Mouse (Mus musculus) forebrain, postnatal 0 days (tissue): Measurements from ENCODE around the gene Mybpc3. TPM values are rescaled to one million over a fixed set of nuclear protein-coding genes. Genes with fewer than 3 reads are reported as not detected.

Experiments
- ATAC-seq: fragments of 200-750 bp; cut with Nextera tagmentation; 2 replicates; pipeline ENCODE4 v1.8.0; 2017; ENCODE audit warnings: mild to moderate bottlenecking, moderate library complexity
- DNase-seq: peaks from one replicate; pipeline ENCODE4 v3.0.0-alpha.2; 2015
- H3K27ac ChIP-seq: fragments of 300-500 bp; sonication (generic); 2 replicates; pipeline ENCODE4 v1.5.1; 2014; ENCODE audit warnings: low read depth, mild to moderate bottlenecking, antibody characterized with exemption, low read length, moderate library complexity, mixed read lengths
- H3K27me3 ChIP-seq: fragments of 300-500 bp; sonication (generic); 2 replicates; pipeline ENCODE4 v1.6.1; 2014; ENCODE audit warnings: mild to moderate bottlenecking, low read length, mixed read lengths; ENCODE audit not compliant: insufficient read depth
- H3K36me3 ChIP-seq: fragments of 300-500 bp; sonication (generic); 2 replicates; pipeline ENCODE4 v1.6.1; 2014; ENCODE audit warnings: mild to moderate bottlenecking, moderate library complexity; ENCODE audit not compliant: insufficient read depth
- H3K4me1 ChIP-seq: fragments of 300-500 bp; sonication (generic); 2 replicates; pipeline ENCODE4 v1.6.1; 2014; ENCODE audit warnings: antibody characterized with exemption; ENCODE audit not compliant: insufficient read depth
- H3K4me2 ChIP-seq: fragments of 300-500 bp; sonication (generic); 2 replicates; pipeline ENCODE4 v1.6.1; 2014; ENCODE audit warnings: low read depth, mild to moderate bottlenecking, moderate library complexity
- H3K4me3 ChIP-seq: fragments of 300-500 bp; sonication (generic); 2 replicates; pipeline ENCODE4 v1.5.1; 2014; ENCODE audit warnings: low read depth, low read length, mixed read lengths
- H3K9ac ChIP-seq: fragments of 300-500 bp; sonication (generic); 2 replicates; pipeline ENCODE4 v1.6.1; 2014; ENCODE audit warnings: mild to moderate bottlenecking
- H3K9me3 ChIP-seq: fragments of 300-500 bp; sonication (generic); 2 replicates; pipeline ENCODE4 v1.6.1; 2016; ENCODE audit warnings: low read length
- CTCF ChIP-seq: sonication (generic); IDR thresholded peaks from 2 replicates; pipeline ENCODE4 v1.5.1; 2016; ENCODE audit warnings: antibody characterized with exemption, control low read depth, low read depth
- WGBS: fragments of 180-500 bp; shearing (Covaris S2); extraction: QIAGEN DNeasy Blood & Tissue Kit; methylation state at CpG from one replicate; pipeline ENCODE4 v1.1.7; 2014; 5-methylcytosine and 5-hydroxymethylcytosine counted together
- polyA plus RNA-seq: library from polyadenylated mRNA; unstranded; fragments of >200 nt; fragmentation: Nextera tagmentation; extraction: Ambion mirVana; gene quantifications from 2 replicates; pipeline ENCODE4 v1.2.1, GENCODE M21; 2015
- total RNA-seq: library from RNA; depleted of rRNA; stranded (reverse); fragments of >200 nt; gene quantifications from 2 replicates; pipeline ENCODE4 v1.2.3, GENCODE M21; 2014

Gene Mybpc3
- total and polyA plus RNA-seq, 2 experiments from 2014 or later, result 0.04 to 0.38 TPM

DNA sequence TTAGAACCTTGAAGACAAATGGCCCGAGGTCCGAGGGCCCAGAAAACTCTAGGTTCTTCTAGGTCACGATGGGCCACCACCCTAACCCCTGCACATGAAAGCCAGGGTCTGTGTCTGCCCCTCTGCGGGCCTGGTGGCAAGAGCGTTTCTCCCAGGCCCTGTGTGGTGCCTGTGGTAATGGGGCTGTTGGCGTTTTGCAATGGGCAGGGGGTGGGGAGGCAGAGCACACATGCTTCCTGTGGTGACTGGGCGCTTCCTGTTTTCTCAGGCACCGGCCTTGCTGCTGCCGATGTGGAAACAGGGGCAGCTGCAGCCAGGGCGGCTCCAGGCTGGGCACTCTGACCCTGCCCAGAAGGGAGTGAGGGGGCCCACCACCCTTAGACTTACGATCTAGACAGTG is 35.1 kb upstream of the Mybpc3 start:
- no peak for TF ChIP-seq CTCF
- H3K9me3 ChIP-seq, result no peaks in the 10 kb centered on the region
- H3K27ac ChIP-seq, result no peak overlapping the region; the same call in 1 of the 2 replicates
- no peaks in the 10 kb centered on the region for H3K36me3 ChIP-seq
- DNase-seq (no peak), ATAC-seq (no peak)
- H3K4me1 ChIP-seq, result 0 out of 2 replicates have a peak, but pooled peaks cover 8% of the 10 kb centered on the region
- no peak overlapping the region for H3K9ac ChIP-seq
- no peaks in the 10 kb centered on the region for H3K27me3 ChIP-seq
- no peak overlapping the region for H3K4me3 ChIP-seq
- no peak overlapping the region for H3K4me2 ChIP-seq
- 81% methylated on average over 11 of the region's 11 CpGs for WGBS

DNA sequence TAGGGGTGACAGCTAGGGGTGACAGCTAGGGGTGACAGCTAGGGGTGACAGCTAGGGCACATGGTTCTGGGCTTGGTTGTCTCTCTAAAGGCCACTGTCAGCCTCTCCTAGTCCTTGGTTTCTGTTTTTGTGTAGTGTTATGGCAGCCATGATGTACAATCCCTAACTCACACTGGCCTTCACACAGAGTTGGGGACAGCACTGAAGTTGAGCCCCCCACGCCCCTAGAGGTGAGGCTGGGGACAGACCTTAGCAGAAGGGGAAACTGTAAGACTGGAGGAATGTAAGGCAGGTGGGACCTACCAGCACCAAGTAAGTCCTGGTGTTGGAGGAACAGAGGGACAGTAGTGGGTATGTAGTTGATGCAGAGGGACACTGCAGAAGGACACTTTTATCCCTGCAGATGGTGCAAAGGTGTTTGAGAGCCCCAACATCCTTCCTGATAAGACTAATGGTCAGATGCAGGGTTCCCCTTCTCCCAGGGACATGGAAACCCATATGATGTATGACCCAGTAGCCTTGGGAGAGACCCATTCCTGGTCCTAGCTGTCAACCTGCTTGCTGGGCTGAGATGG is 34.5 kb upstream of the Mybpc3 start:
- H3K27me3 ChIP-seq, result no peaks in the 10 kb centered on the region
- H3K4me2 ChIP-seq, result no peak overlapping the region
- no peak overlapping the region for H3K9ac ChIP-seq
- WGBS, result 56% methylated on average over 1 of the region's 1 CpGs
- no peak for TF ChIP-seq CTCF
- no peaks in the 10 kb centered on the region for H3K9me3 ChIP-seq
- no peak overlapping the region for H3K4me3 ChIP-seq
- no peaks in the 10 kb centered on the region for H3K36me3 ChIP-seq
- no peak overlapping the region; the same call in 1 of the 2 replicates for H3K27ac ChIP-seq
- no peak for ATAC-seq
- no peak for DNase-seq
- H3K4me1 ChIP-seq, result 0 out of 2 replicates have a peak, but pooled peaks cover 4% of the 10 kb centered on the region

- no peaks in the 10 kb centered on the region for H3K27me3 ChIP-seq
- H3K9me3 ChIP-seq, result no peaks in the 10 kb centered on the region
- H3K36me3 ChIP-seq, result no peaks in the 10 kb centered on the region
- DNase-seq (no peak), ATAC-seq (no peak)
- H3K9ac ChIP-seq, result no peak overlapping the region
- 78% methylated on average over 15 of the region's 15 CpGs for WGBS
- H3K27ac ChIP-seq, result no peak overlapping the region
- no peak overlapping the region for H3K4me3 ChIP-seq
- H3K4me1 ChIP-seq, result no peaks in the 10 kb centered on the region
- no peak for TF ChIP-seq CTCF
- H3K4me2 ChIP-seq, result no peak overlapping the region
Measured at GRCm38 (mm10) chr2:91084179-91084820, 33.6 kb upstream of the Mybpc3 start.

DNA sequence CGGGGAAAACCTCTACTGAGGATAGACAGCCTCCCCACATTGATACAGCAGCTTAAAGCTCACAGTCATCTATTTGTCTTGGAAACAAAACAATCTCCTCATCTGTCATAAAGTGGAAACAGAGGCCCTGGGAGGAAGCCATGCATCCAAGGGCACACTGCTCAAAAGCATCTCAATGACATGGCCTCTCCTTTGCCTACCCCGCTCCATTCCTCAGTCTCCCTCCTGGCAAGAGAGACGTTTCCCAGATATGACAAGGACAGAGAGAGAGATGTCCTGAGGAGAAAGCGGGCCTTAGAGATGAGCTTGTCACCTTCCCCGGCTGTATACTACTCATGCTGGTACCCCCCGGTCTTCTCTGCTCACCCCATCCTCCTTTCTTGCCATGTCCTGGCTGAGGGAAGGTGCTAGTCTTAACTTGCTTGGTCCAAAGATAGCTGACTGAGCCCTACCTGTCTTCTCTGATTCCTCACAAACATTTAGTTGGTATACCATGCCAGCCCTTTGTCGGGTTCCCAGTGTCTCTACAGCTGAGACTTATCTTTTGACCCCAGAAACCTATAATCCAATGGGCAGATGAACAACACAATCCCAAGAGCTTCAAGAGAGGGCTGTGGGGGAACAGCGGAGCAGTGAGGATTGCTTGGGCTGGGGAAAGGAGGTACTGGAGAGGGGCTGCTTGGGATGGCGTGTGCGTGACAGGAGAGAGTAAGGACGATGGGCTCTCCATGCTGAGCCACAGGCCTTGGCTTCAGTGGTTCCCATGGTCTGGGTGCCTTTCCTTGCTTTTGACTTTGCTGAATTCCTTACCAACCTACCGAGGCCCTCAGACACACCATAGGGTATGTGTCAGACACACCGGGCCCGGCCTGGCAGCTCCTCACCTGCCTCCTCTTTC is 32.2 kb upstream of the Mybpc3 start:
- no peak overlapping the region for H3K4me3 ChIP-seq
- no peak overlapping the region for H3K9ac ChIP-seq
- TF ChIP-seq CTCF, result no peak
- H3K4me1 ChIP-seq, result no peaks in the 10 kb centered on the region
- 83% methylated on average over 14 of the region's 14 CpGs for WGBS
- no peak for ATAC-seq
- H3K36me3 ChIP-seq, result no peaks in the 10 kb centered on the region
- no peak overlapping the region for H3K27ac ChIP-seq
- H3K4me2 ChIP-seq, result no peak overlapping the region
- no peak for DNase-seq
- H3K27me3 ChIP-seq, result no peaks in the 10 kb centered on the region
- no peaks in the 10 kb centered on the region for H3K9me3 ChIP-seq

DNA sequence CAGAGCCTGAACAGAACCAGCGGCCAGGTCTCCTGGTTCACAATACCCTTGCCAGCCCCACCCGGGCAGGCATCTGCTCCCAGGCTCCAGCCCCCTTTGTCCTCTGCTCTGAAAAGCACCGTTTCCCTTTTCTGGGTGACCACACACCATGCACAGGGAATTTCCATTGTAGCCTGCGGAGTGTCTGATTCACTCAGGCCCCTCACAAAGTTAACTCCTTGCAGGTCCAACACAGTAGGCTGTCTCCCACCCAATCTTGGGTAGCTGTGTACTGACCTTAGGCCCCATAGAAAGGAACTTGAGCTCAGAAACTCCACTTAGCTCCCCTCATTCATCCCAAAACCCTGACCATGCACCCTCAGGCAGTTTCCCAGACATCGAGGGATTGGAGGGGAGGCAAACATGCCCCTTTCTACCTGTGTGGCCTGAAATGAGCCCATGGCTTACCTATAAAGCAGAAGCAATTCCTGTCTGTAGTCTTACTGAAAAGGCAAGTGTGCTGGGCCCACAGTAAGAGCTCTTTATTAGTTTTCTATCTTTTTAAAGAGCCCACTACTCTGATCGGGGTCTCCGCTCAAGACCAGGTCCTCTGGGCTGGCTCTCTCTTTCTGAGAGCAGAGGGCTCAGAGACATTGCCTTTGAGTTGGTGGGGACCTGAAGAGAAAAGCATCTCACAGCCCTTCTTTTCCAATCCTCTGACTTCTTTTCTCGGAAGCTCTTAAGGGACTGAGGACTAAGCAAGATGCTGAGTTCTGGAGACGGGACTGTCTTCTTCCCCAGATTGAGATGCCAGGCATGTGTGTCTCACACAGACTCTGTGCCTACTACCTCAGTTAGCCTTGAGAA is 31.3 kb upstream of the Mybpc3 start:
- TF ChIP-seq CTCF, result no peak
- Histone ChIP-seq H3K36me3 (no peaks in the 10 kb centered on the region), H3K27ac (no peak overlapping the region), H3K4me3 (no peak overlapping the region), H3K9me3 (no peaks in the 10 kb centered on the region), H3K4me1 (no peaks in the 10 kb centered on the region), H3K4me2 (no peak overlapping the region), H3K27me3 (no peaks in the 10 kb centered on the region), H3K9ac (no peak overlapping the region)
- 49% methylated on average over 9 of the region's 9 CpGs for WGBS
- DNase-seq (no peak), ATAC-seq (no peak)

GRCm38 (mm10) chr2:91087453-91087852 is 30.5 kb upstream of the Mybpc3 start:
- ATAC-seq (no peak), DNase-seq (no peak)
- Histone ChIP-seq H3K27me3 (no peaks in the 10 kb centered on the region), H3K9ac (no peak overlapping the region), H3K36me3 (no peaks in the 10 kb centered on the region), H3K4me3 (no peak overlapping the region), H3K4me1 (no peaks in the 10 kb centered on the region), H3K4me2 (no peak overlapping the region), H3K9me3 (no peaks in the 10 kb centered on the region), H3K27ac (no peak overlapping the region)
- 91% methylated on average over 9 of the region's 9 CpGs for WGBS
- TF ChIP-seq CTCF, result no peak
